Mouse (Mus musculus) liver, embryonic 13.5 days (tissue): ENCODE results near the gene Ddx46. TPM values are rescaled to one million over a fixed set of nuclear protein-coding genes. Genes with fewer than 3 reads are reported as not detected.
"Not testable (repeated sequence)": the region's sequence is repeated elsewhere in the genome, so short reads cannot be mapped to it uniquely, and the experiment has no call there.

Experiments used
- ATAC-seq: fragments of 200-750 bp; cut with Nextera tagmentation; 2 replicates; pipeline ENCODE4 v1.8.0; 2017; ENCODE audit warnings: low read depth, mild to moderate bottlenecking, moderate number of reproducible peaks, moderate library complexity
- DNase-seq: peaks from one replicate; pipeline ENCODE4 v3.0.0; 2022
- H3K27ac ChIP-seq: fragments of 300-500 bp; sonication (generic); 2 replicates; pipeline ENCODE4 v1.5.1; 2015; ENCODE audit warnings: moderate library complexity, mild to moderate bottlenecking, inconsistent platforms
- H3K27me3 ChIP-seq: fragments of 300-500 bp; sonication (generic); 2 replicates; pipeline ENCODE4 v1.6.1; 2015; ENCODE audit warnings: mild to moderate bottlenecking, inconsistent platforms
- H3K36me3 ChIP-seq: fragments of 300-500 bp; sonication (generic); 2 replicates; pipeline ENCODE4 v1.6.1; 2015; ENCODE audit warnings: mild to moderate bottlenecking, inconsistent platforms
- H3K4me1 ChIP-seq: fragments of 300-500 bp; sonication (generic); replicated peaks from 2 replicates; pipeline ENCODE4 v1.6.1; 2015; ENCODE audit warnings: inconsistent platforms
- H3K4me2 ChIP-seq: fragments of 300-500 bp; sonication (generic); 2 replicates; pipeline ENCODE4 v1.6.1; 2015; ENCODE audit warnings: inconsistent platforms, mild to moderate bottlenecking, moderate library complexity
- H3K4me3 ChIP-seq: fragments of 300-500 bp; sonication (generic); replicated peaks from 2 replicates; pipeline ENCODE4 v1.5.1; 2015; ENCODE audit warnings: mild to moderate bottlenecking, inconsistent platforms
- H3K9ac ChIP-seq: fragments of 300-500 bp; sonication (generic); 2 replicates; pipeline ENCODE4 v1.6.1; 2015; ENCODE audit warnings: mild to moderate bottlenecking, inconsistent platforms
- H3K9me3 ChIP-seq: fragments of 300-500 bp; sonication (generic); replicated peaks from 2 replicates; pipeline ENCODE4 v1.6.1; 2016; ENCODE audit warnings: inconsistent platforms
- WGBS: fragments of 180-500 bp; shearing (Covaris S2); methylation state at CpG from one replicate; pipeline ENCODE4 v1.1.7; 2015; ENCODE audit not compliant: insufficient replicate concordance; 5-methylcytosine and 5-hydroxymethylcytosine counted together
- polyA plus RNA-seq: library from polyadenylated mRNA; unstranded; fragments of >200 nt; fragmentation: Nextera tagmentation; extraction: Ambion mirVana; gene quantifications from 2 replicates; pipeline ENCODE4 v1.2.1, GENCODE M21; 2015

Gene Ddx46
- polyA plus RNA-seq, 1 experiment from 2014 or later = 20.7 TPM

- H3K27ac ChIP-seq = peak within 1 kb of the TSS; percentile 98
- peak within 1 kb of the TSS; percentile 82 for H3K4me2 ChIP-seq
- peak within 1 kb of the TSS; percentile 98 for H3K4me3 ChIP-seq
- H3K9ac ChIP-seq = peak within 1 kb of the TSS; percentile 99
- WGBS = 2% methylated on average over 51 of the region's 51 CpGs
- no peaks in the 10 kb centered on the region for H3K9me3 ChIP-seq
- DNase-seq (peak; percentile 84), ATAC-seq (peak; percentile 96)
- no peaks in the 10 kb centered on the region for H3K27me3 ChIP-seq
- H3K4me1 ChIP-seq = peaks cover 38% of the 10 kb centered on the region
- 0 out of 2 replicates have a peak, but pooled peaks cover 8% of the 10 kb centered on the region for H3K36me3 ChIP-seq
Observed at GRCm38 (mm10) chr13:55692535-55693242, 57.9 kb downstream of the Ddx46 start, which contains the start of gene B230219D22Rik. B230219D22Rik (plus strand) TSS chr13:55693124.

GRCm38 (mm10) chr13:55693243-55693721, 58.5 kb downstream of the Ddx46 start:
- H3K27me3 ChIP-seq = no peaks in the 10 kb centered on the region
- under 1% methylated on average over 56 of the region's 70 CpGs for WGBS
- peaks cover 11% of the 10 kb centered on the region for H3K36me3 ChIP-seq
- peaks cover 38% of the 10 kb centered on the region for H3K4me1 ChIP-seq
- DNase-seq (peak; percentile 17), ATAC-seq (peak; percentile 77)
- H3K4me2 ChIP-seq = peak overlapping the region; percentile 82
- peak overlapping the region; percentile 99 for H3K9ac ChIP-seq
- H3K4me3 ChIP-seq = peak overlapping the region; percentile 98
- no peaks in the 10 kb centered on the region for H3K9me3 ChIP-seq
- peak overlapping the region; percentile 98 for H3K27ac ChIP-seq

- Histone ChIP-seq H3K4me2 (peak overlapping the region; percentile 82), H3K27me3 (no peaks in the 10 kb centered on the region), H3K36me3 (peaks cover 19% of the 10 kb centered on the region), H3K27ac (peak overlapping the region; percentile 98), H3K4me1 (peaks cover 38% of the 10 kb centered on the region), H3K9me3 (no peaks in the 10 kb centered on the region), H3K9ac (peak overlapping the region; percentile 99), H3K4me3 (peak overlapping the region; percentile 98)
- WGBS = 15% methylated on average over 8 of the region's 8 CpGs
- ATAC-seq (no peak), DNase-seq (no peak)
Observed at GRCm38 (mm10) chr13:55694110-55694509, 59.3 kb downstream of the Ddx46 start.

- H3K9me3 ChIP-seq, H3K4me3 ChIP-seq, DNase-seq, H3K4me2 ChIP-seq, H3K27me3 ChIP-seq, ATAC-seq, H3K27ac ChIP-seq, H3K9ac ChIP-seq: not testable (repeated sequence)
- WGBS = 50% methylated on average over 1 of the region's 3 CpGs
- Histone ChIP-seq H3K36me3 (peaks cover 37% of the 10 kb centered on the region), H3K4me1 (peaks cover 38% of the 10 kb centered on the region)
Observed at GRCm38 (mm10) chr13:55695989-55696388, 61.2 kb downstream of the Ddx46 start.

- H3K4me1 ChIP-seq = no peaks in the 10 kb centered on the region
- ATAC-seq (no peak), DNase-seq (no peak)
- no peak overlapping the region for H3K9ac ChIP-seq
- no peak overlapping the region for H3K4me2 ChIP-seq
- 80% methylated on average over 4 of the region's 4 CpGs for WGBS
- no peaks in the 10 kb centered on the region for H3K27me3 ChIP-seq
- H3K27ac ChIP-seq = no peak overlapping the region
- H3K9me3 ChIP-seq = no peaks in the 10 kb centered on the region
- H3K36me3 ChIP-seq = peaks cover 45% of the 10 kb centered on the region
- H3K4me3 ChIP-seq = no peak overlapping the region
Observed at GRCm38 (mm10) chr13:55704301-55704700, 69.5 kb downstream of the Ddx46 start.

GRCm38 (mm10) chr13:55712846-55713245, 78.0 kb downstream of the Ddx46 start:
- Histone ChIP-seq H3K4me3 (no peak overlapping the region), H3K9ac (no peak overlapping the region), H3K9me3 (no peaks in the 10 kb centered on the region), H3K4me1 (peaks cover 20% of the 10 kb centered on the region), H3K27ac (no peak overlapping the region), H3K27me3 (no peaks in the 10 kb centered on the region), H3K36me3 (peaks cover under 1% of the 10 kb centered on the region), H3K4me2 (no peak overlapping the region)
- ATAC-seq = no peak
- no peak for DNase-seq
- 74% methylated on average over 3 of the region's 3 CpGs for WGBS

GRCm38 (mm10) chr13:55714501-55715166, 79.8 kb downstream of the Ddx46 start, which contains the start of gene Txndc15:
Txndc15 (plus strand) TSS chr13:55714650.
- H3K36me3 ChIP-seq = peaks cover 15% of the 10 kb centered on the region
- H3K4me1 ChIP-seq = peaks cover 20% of the 10 kb centered on the region
- ATAC-seq (peak; percentile 93), DNase-seq (peak; percentile 82)
- under 1% methylated on average over 63 of the region's 63 CpGs for WGBS
- no peaks in the 10 kb centered on the region for H3K27me3 ChIP-seq
- H3K4me3 ChIP-seq = peak within 1 kb of the TSS; percentile 95
- H3K9ac ChIP-seq = peak within 1 kb of the TSS; percentile 97
- H3K4me2 ChIP-seq = peak within 1 kb of the TSS; percentile 92
- no peaks in the 10 kb centered on the region for H3K9me3 ChIP-seq
- peak within 1 kb of the TSS; percentile 84 for H3K27ac ChIP-seq

- DNase-seq (no peak), ATAC-seq (no peak)
- peak overlapping the region; percentile 97 for H3K9ac ChIP-seq
- H3K4me3 ChIP-seq = peak overlapping the region; percentile 95
- no peaks in the 10 kb centered on the region for H3K27me3 ChIP-seq
- peaks cover 20% of the 10 kb centered on the region for H3K4me1 ChIP-seq
- H3K27ac ChIP-seq = peak overlapping the region; percentile 84
- no peaks in the 10 kb centered on the region for H3K9me3 ChIP-seq
- peak overlapping the region; percentile 92 for H3K4me2 ChIP-seq
- peaks cover 20% of the 10 kb centered on the region for H3K36me3 ChIP-seq
- WGBS = 9% methylated on average over 5 of the region's 5 CpGs
Observed at GRCm38 (mm10) chr13:55715167-55715512, 80.3 kb downstream of the Ddx46 start.

- Histone ChIP-seq H3K4me2 (peak overlapping the region; percentile 92; the same call in 1 of the 2 replicates), H3K4me3 (no peak overlapping the region; the same call in 1 of the 2 replicates), H3K9ac (no peak overlapping the region), H3K36me3 (peaks cover 26% of the 10 kb centered on the region), H3K4me1 (peaks cover 20% of the 10 kb centered on the region), H3K9me3 (no peaks in the 10 kb centered on the region), H3K27me3 (no peaks in the 10 kb centered on the region), H3K27ac (no peak overlapping the region)
- ATAC-seq = no peak
- no peak for DNase-seq
- 77% methylated on average over 7 of the region's 7 CpGs for WGBS
Observed at GRCm38 (mm10) chr13:55715908-55716510, 81.2 kb downstream of the Ddx46 start.

- no peak overlapping the region for H3K4me2 ChIP-seq
- no peak overlapping the region for H3K4me3 ChIP-seq
- H3K9me3 ChIP-seq = no peaks in the 10 kb centered on the region
- WGBS = 77% methylated on average over 8 of the region's 8 CpGs
- H3K4me1 ChIP-seq = peaks cover 6% of the 10 kb centered on the region
- ATAC-seq = no peak
- peaks cover 37% of the 10 kb centered on the region for H3K36me3 ChIP-seq
- H3K9ac ChIP-seq = no peak overlapping the region
- no peaks in the 10 kb centered on the region for H3K27me3 ChIP-seq
- DNase-seq = no peak
- no peak overlapping the region for H3K27ac ChIP-seq
Observed at GRCm38 (mm10) chr13:55721516-55721915, 86.7 kb downstream of the Ddx46 start.

GRCm38 (mm10) chr13:55721995-55722394, 87.2 kb downstream of the Ddx46 start:
- Histone ChIP-seq H3K27ac (no peak overlapping the region), H3K4me3 (no peak overlapping the region), H3K4me2 (no peak overlapping the region), H3K4me1 (peaks cover 6% of the 10 kb centered on the region), H3K36me3 (peaks cover 37% of the 10 kb centered on the region), H3K27me3 (no peaks in the 10 kb centered on the region), H3K9ac (no peak overlapping the region), H3K9me3 (no peaks in the 10 kb centered on the region)
- no peak for ATAC-seq
- DNase-seq = no peak
- WGBS = 75% methylated on average over 2 of the region's 2 CpGs
